Mouse (Mus musculus) olfactory bulb, adult 2 months (tissue): ENCODE measurements around the gene Cstb.

Experiments
- CTCF ChIP-seq: fragments of 200-500 bp; IDR thresholded peaks from 2 replicates; pipeline ENCODE4 v1.5.1; 2012; ENCODE audit warnings: low read depth, mild to moderate bottlenecking, low read length, moderate library complexity; ENCODE audit not compliant: insufficient read depth
- POLR2A ChIP-seq: fragments of 200-500 bp; IDR thresholded peaks from 2 replicates; pipeline ENCODE4 v1.6.1; 2012; ENCODE audit warnings: mild to moderate bottlenecking, low read depth, low read length, moderate library complexity; ENCODE audit not compliant: insufficient read depth

DNA sequence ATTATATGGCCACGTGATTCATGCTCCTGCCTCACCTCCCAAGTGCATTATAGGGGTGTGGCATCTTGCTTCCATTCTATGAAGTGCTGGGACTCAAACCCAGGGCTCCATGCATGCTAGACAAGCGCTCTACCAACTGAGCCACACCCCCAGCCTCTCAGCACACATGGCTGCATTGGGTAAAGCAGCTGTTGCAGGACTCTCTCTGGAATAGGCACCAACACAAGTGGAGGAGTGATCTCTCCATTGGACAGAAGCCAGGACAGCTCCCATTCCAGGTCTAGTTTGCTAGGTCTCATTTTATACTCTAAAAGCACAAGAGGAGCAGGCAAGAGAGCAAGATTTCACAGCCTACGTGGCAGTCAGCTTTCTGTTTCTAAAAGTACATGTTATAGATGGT is 41.9 kb upstream of the Cstb start:
- TF ChIP-seq CTCF = no peak
- TF ChIP-seq POLR2A = no peak
